Mouse (Mus musculus) heart, adult 2 months (tissue): Measurements from ENCODE around the gene Prdx6.

Experiments
- CTCF ChIP-seq: fragments of 200-600 bp; IDR thresholded peaks from 2 replicates; pipeline ENCODE4 v1.8.1; 2022; ENCODE audit warnings: antibody characterized with exemption, mild to moderate bottlenecking, moderate library complexity
- EP300 ChIP-seq: fragments of 200-500 bp; IDR thresholded peaks from 2 replicates; pipeline ENCODE4 v1.6.1; 2011; ENCODE audit warnings: low read depth, low read length, control low read depth; ENCODE audit not compliant: insufficient read depth
- POLR2A ChIP-seq: fragments of 200-500 bp; IDR thresholded peaks from 2 replicates; pipeline ENCODE4 v1.6.1; 2011; ENCODE audit warnings: mild to moderate bottlenecking, low read depth, low read length, control low read depth; ENCODE audit not compliant: insufficient read depth

DNA sequence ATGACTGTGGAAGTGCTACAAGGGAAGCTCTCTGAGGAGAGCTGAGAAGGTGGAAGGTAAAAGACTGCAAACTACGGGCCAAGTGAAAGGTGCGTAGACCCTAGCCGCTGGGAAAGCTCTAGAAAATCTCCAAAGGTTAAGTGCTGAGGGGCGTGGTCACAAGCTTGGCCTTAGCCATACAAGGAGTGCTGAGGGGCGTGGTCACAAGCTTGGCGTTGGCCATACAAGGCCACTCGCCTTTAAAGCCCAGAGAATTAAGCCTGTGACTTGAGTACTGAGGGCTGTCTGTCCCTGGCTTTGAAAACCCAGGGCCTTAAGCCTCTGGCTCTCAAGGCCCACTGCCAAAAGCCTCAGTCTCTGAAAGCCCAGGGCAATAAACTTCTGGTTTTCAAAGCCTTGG lies 5.9 kb upstream of the Prdx6 start:
- TF ChIP-seq POLR2A (no peak), CTCF (no peak), EP300 (no peak)
